Mouse (Mus musculus): Measurements from ENCODE around the gene Stom.

- TF ChIP-seq CTCF (IDR thresholded peaks at IDR 0.05; ENCODE audit: low read depth, low read length) (no peak), POLR2A (IDR thresholded peaks at IDR 0.05; ENCODE audit: borderline replicate concordance, low read depth, low read length) (no peak)
Measured at GRCm38 (mm10) chr2:35338036-35338435, 1.3 kb upstream of the Stom start.

Data from bone marrow macrophage, adult 2 months (primary cell).